Mouse (Mus musculus) embryonic fibroblast, embryonic 13.5 days (primary cell): ENCODE data around the gene Chuk. TPM values are rescaled to one million over a fixed set of nuclear protein-coding genes. Genes with fewer than 3 reads are reported as not detected.

Experiments
- H3K27ac ChIP-seq: 2 replicates; pipeline ENCODE4 v1.5.1; 2012; ENCODE audit warnings: low read length, control low read depth, inconsistent platforms; ENCODE audit not compliant: insufficient read depth
- H3K4me1 ChIP-seq: 2 replicates; pipeline ENCODE4 v1.6.1; 2011; ENCODE audit warnings: low read length; ENCODE audit not compliant: control insufficient read depth, insufficient read depth
- H3K4me3 ChIP-seq: 2 replicates; pipeline ENCODE4 v1.5.1; 2011; ENCODE audit warnings: mild to moderate bottlenecking, control low read depth, low read length; ENCODE audit not compliant: insufficient read depth
- CTCF ChIP-seq: IDR thresholded peaks from 2 replicates; pipeline ENCODE4 v1.5.1; 2011; ENCODE audit warnings: mild to moderate bottlenecking, control low read depth, low read length, moderate library complexity, borderline replicate concordance; ENCODE audit not compliant: insufficient read depth
- POLR2A ChIP-seq: IDR thresholded peaks from 2 replicates; pipeline ENCODE4 v1.6.1; 2011; ENCODE audit warnings: low read depth, mild to moderate bottlenecking, control low read depth, low read length, moderate library complexity
- polyA plus RNA-seq: library from polyadenylated mRNA; stranded (reverse); fragments of >200 nt; gene quantifications from 2 replicates; pipeline ENCODE4 v1.2.4, GENCODE M21; 2011; ENCODE audit warnings: low read depth; ENCODE audit not compliant: missing spikeins, insufficient read length

Gene Chuk
- polyA plus RNA-seq, 1 experiment, result 64.4 TPM

DNA sequence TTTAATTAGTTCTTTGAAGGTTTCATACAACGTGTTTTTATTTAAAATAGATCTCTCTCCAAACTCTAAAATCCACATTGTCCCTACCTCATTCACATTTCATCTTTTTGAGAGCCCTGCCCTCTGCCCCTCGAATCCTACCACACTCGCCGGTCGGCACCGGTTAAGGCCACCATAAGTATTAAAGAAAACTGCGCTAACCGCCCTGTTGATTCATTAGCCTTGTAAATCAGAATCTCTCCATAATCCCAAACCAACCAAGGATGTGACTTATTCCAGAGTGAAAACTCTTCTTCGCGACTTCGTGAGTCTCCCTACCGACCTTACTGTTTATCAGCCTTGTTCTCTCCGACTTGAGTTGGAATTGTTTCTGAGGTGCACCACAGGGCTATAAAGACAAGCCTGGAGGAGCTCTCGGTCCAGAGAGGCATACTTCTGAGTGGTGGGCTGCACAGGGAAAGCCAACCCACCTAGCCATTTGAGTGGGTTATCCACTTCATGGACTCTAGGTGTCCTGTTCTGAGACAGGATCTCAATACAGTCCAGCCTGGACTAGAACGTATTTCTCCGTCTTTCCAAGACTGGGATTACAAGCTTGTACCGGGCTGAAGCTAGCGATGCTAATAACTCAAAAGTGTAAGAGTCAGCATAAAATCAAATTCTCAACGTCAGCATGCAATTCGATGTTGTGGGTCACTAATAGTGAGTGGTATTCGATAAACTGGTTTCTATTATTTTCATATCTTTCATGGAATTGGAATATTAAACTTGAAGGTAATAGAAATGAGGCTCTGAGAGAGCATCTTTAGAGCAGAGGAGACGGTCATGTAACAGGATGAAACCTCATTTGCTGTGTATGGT, 611 bp upstream of the Chuk start:
- Histone ChIP-seq H3K27ac (peak overlapping the region; percentile 28), H3K4me1 (peaks cover 3% of the 10 kb centered on the region; the same call in 1 of the 2 replicates), H3K4me3 (peak overlapping the region; percentile 44)
- TF ChIP-seq CTCF, result no peak
- TF ChIP-seq POLR2A, result no peak; the same call in 1 of the 2 replicates

- TF ChIP-seq CTCF (no peak), POLR2A (no peak)
- Histone ChIP-seq H3K4me3 (no peak overlapping the region), H3K4me1 (peaks cover 3% of the 10 kb centered on the region; the same call in 1 of the 2 replicates), H3K27ac (no peak overlapping the region)
Observed at GRCm38 (mm10) chr19:44104393-44104792, 2.9 kb downstream of the Chuk start.

- no peak for TF ChIP-seq POLR2A
- no peak for TF ChIP-seq CTCF
- no peak overlapping the region for H3K4me3 ChIP-seq
Observed at GRCm38 (mm10) chr19:44103001-44103400, 4.3 kb downstream of the Chuk start.

DNA sequence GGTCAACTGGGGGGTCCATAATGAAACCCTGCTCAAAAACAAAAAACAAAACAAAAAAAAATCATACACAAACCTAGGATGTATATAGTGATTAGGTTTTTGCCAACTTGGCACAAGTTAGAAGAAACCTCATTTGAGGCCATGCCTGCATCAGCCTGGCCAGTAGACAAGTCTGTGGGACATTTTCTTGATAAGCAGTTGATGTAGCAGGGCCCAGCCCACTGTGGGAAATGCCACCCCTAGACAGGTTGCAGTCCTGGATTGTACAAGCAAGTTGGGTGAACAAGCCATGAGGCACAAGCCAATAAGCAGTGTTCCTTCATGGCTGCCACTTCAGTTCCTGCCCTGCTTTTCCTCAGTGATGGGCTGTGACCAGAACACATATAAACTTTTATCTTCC, 6.4 kb downstream of the Chuk start:
- TF ChIP-seq CTCF, result no peak
- no peak for TF ChIP-seq POLR2A
- Histone ChIP-seq H3K4me1 (no peaks in the 10 kb centered on the region; the same call in 1 of the 2 replicates), H3K4me3 (no peak overlapping the region), H3K27ac (no peak overlapping the region)

More at GRCm38 (mm10) chr19:44103001-44103400, 4.3 kb downstream of the Chuk start:
- Histone ChIP-seq H3K27ac (no peak overlapping the region), H3K4me1 (peaks cover 2% of the 10 kb centered on the region; the same call in 1 of the 2 replicates)

- H3K4me3 ChIP-seq, result no peak overlapping the region
- no peaks in the 10 kb centered on the region for H3K4me1 ChIP-seq
- TF ChIP-seq POLR2A, result no peak
- no peak for TF ChIP-seq CTCF
- H3K27ac ChIP-seq, result no peak overlapping the region
Observed at GRCm38 (mm10) chr19:44086278-44086677, 21.0 kb downstream of the Chuk start.

DNA sequence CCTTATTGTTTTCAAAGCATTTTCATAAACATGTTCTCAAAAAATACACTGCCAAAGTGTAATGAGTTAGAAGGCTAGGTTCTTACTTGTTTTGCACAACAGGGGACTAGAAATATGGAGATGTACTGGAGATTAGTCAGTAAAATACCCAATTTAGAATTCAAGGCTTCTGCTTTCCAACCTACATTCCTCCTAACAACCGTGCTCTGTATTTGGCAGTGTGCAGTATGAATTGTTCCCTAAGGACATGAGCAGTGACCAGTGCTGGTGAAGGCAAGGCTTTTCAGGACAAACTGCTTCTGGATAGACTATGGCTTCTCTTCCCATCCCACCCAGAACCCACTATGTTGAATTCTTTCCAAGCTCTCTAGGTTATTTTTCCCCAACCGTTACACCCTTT, 26.4 kb downstream of the Chuk start:
- TF ChIP-seq POLR2A, result no peak
- no peak for TF ChIP-seq CTCF
- H3K27ac ChIP-seq, result no peak overlapping the region
- no peak overlapping the region for H3K4me3 ChIP-seq
- H3K4me1 ChIP-seq, result no peaks in the 10 kb centered on the region

- Histone ChIP-seq H3K27ac (no peak overlapping the region), H3K4me1 (no peaks in the 10 kb centered on the region), H3K4me3 (no peak overlapping the region)
- TF ChIP-seq CTCF (no peak), POLR2A (no peak)
Observed at GRCm38 (mm10) chr19:44080023-44080422, 27.3 kb downstream of the Chuk start.

DNA sequence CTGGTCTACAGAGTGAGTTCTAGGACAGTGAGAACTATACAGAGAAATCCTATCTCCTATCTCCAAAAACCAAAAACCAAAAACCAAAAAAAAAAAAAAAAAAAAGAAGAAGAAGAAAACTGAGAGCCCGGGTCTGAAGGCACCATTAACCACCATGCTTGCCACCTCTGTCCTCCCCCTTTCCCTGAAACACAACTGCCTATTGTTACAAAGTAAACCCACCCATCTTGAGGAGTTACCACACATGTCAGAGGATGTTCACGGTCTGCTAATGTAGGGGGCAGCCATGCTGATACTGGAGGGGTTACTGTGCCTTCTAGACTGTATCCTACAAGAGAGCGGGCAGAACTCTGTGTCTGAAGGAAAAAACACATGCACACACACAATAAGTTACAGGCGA, 30.3 kb downstream of the Chuk start:
- no peak for TF ChIP-seq POLR2A
- H3K27ac ChIP-seq, result no peak overlapping the region
- H3K4me1 ChIP-seq, result no peaks in the 10 kb centered on the region
- no peak overlapping the region for H3K4me3 ChIP-seq

GRCm38 (mm10) chr19:44076457-44076856, 30.8 kb downstream of the Chuk start:
- H3K27ac ChIP-seq, result no peak overlapping the region
- no peak for TF ChIP-seq POLR2A
- TF ChIP-seq CTCF, result no peak
- no peaks in the 10 kb centered on the region for H3K4me1 ChIP-seq
- no peak overlapping the region for H3K4me3 ChIP-seq

DNA sequence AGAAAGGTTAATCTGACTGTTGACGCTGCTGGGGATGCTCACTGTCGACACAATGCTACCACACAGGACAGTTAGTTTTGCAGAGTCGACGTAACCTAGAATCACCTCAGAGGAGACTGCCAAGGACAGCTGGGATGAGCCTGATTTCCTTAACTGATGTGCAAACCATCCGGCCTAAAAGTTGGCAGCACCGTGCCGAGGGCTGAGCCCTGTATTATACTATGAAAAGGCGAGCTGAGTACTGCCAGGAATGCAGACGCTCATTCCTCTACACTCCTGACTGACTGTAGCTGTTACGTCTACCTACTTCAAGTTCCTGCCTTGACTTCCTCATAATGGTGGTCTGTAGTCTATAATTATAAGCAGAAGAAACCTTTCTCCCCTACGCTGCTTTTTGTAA, 32.3 kb downstream of the Chuk start:
- Histone ChIP-seq H3K27ac (no peak overlapping the region), H3K4me3 (no peak overlapping the region), H3K4me1 (no peaks in the 10 kb centered on the region)
- TF ChIP-seq POLR2A (no peak), CTCF (no peak)

- Histone ChIP-seq H3K4me3 (no peak overlapping the region), H3K27ac (no peak overlapping the region), H3K4me1 (no peaks in the 10 kb centered on the region; the same call in 1 of the 2 replicates)
- TF ChIP-seq CTCF, result no peak
- no peak for TF ChIP-seq POLR2A
Observed at GRCm38 (mm10) chr19:44071166-44071565, 36.1 kb downstream of the Chuk start.
